Mouse (Mus musculus) cerebellum, postnatal 36 days (tissue): Measurements from ENCODE around the gene Cd27.

ENCODE experiments used
- DNase-seq, 2 experiments: peaks; one replicate each; pipeline ENCODE4 v3.0.0; 2021 to 2022; ENCODE audit warnings: mixed read lengths in 2 of 2

The Cd27 gene

DNA sequence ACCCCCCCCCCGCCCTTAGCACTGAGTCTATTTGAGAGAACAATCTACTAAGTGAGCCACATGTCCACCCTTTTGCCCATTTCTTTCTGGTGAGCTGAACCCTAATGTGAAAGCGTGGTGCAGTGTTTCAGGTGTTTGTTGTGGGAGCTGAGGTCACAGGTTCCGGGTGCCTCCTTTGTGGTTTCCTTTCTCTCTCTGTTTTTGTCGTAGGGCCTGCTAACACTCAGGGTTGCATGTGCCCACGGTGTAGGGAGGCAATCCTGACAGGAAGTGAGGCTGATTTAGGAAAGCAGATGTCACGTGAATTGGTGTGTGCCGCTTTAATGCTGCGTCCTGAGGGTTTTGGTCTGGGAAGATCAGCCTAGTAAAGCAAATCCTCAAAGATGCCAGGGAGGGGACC lies 4.8 kb upstream of the Cd27 start:
- DNase-seq = no peak

DNA sequence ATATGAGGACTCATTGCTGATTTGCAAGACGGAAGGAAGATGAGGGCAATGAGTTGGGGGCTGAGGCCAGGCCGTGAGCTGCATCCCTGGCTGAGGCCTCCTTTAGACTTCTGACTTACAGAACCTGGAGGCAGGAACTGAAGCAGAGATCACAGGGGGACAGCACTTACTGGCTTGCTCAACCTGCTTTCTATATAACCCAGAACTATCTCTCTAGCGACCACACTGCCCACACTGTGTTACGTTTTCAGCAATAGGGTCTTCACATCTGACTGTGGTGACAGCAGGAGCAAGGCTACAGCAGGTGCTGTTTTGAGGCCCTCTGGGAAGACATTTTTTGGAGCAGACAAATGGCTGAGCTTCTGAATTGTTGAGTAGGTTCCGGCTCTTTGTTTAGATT lies 3.8 kb upstream of the Cd27 start:
- DNase-seq = no peak

DNA sequence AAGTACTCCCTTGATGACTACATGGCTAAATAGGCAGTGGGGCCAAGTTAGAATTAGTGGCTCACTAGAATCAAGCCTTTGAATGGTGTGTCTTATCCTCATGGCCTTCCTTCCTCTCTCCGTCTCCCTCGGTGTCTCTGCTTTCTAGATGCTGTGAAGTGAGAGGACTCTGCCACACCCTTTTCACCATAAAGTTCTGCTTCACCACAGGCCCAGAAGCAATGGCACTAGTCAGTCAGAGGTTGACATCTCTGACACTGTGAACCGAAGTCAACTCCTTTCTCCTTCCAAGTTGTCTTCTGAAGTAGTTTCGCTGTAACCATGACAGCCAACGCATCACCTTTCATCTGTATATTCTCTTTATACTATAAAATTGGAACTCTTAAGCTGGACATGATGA lies 2.7 kb upstream of the Cd27 start:
- DNase-seq = no peak

DNA sequence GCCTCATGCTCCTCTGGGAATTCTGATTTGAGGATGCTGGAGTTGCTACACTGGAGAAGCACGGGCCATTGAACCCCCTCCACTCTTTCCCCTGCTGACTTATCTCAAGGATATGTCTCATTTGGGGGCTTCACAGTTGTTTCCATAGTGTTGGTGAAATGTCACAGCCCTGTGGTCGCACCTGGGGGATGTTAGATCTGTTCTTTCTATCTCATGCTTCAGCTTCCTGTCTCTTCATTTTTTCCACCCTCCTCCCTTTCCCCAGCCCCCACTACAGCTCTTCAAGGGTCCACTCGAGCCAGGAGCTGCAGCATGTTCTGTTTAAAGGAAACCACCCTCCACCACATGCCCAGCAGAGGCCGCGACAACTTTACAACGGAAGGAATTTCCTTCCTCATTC lies 1.6 kb upstream of the Cd27 start:
- DNase-seq = no peak

DNA sequence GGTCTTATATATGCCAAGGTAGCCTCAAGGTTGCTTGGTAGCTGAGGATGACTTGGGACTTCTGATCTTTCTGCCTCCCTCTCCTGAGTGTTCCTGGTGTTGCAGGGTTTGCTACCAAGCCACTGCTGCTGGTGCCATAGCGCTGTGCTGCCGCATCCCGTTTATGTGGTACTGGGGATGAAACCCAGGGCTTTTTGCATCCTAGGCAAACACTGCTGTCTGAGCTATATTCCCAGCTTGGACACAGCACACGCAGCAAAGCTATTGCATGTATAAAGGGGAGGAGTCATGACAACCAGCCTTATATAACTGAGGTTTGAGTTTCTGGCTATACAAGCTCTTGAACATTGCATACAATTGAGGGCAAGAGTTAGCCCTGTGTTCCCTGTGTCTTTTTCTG lies 611 bp upstream of the Cd27 start:
- no peak for DNase-seq

DNA sequence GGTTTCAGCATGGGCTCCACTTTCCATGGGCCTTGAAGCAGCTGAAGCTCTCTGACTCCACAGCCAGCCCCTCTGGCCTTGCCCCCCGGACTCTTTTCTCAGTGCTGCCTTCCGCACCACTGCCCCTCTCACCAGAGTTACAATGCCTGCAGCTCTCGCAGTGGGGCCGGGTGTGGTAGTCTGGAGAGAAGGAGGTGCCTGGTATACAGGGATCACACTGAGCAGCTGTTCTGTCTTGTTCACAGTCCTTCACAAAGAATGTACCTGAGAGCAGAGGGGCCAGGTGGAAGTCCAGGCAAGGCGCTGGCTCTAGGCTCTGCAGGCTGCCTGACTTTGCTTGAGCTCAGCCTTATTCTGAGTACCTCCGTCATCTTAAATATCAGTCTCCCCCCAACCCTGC lies 469 bp downstream of the Cd27 start:
- DNase-seq = no peak

DNA sequence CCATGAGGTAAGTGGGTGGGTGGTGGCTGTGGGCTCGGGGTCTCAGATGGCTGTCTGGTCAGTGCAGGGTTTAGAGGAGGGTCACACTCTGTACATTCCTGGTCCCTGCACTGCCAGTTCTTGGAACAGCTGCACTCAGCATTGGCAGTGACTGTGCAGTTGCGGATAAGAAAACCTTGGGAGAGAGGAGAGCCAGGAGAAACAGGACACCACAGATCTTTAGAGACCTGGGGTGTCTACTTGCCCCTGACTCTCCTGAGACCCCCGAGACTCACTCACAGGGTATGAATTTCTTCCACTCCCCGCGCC lies 2.3 kb downstream of the Cd27 start:
- DNase-seq = no peak

DNA sequence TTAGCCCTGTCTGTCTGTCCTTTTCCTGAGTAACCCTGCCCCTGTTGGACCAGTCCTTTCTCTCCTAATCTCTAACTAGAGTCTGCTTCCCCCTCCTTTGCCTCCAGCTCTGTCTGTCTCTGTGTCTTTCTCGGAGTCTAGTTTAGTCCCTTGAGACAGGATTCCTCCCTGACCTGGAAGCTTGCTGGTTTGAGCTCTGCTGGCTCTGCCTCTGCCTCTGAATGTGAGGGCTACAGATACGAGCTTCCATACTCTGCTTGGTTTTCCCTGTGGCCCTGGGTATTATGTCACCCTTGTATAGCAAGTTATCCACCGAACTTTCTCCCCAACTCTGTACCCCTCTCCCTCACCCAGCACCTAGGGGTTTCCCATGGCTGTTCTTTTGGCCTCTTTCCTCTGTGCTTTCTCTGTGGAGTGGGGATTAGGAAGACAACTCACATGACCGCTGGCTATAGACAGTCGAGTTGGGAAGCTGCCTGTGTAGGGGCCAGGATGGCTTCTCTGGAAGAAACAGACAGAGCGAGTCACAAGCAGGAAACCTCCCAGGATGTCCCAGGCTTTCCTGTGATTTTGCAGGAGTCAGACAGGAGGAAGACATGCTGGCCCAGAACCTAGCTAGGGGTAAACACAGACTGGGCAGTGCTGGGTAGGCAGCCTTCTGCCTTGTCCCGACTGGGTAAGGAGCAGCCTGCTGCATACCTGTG lies 2.8 kb downstream of the Cd27 start:
- no peak for DNase-seq

DNA sequence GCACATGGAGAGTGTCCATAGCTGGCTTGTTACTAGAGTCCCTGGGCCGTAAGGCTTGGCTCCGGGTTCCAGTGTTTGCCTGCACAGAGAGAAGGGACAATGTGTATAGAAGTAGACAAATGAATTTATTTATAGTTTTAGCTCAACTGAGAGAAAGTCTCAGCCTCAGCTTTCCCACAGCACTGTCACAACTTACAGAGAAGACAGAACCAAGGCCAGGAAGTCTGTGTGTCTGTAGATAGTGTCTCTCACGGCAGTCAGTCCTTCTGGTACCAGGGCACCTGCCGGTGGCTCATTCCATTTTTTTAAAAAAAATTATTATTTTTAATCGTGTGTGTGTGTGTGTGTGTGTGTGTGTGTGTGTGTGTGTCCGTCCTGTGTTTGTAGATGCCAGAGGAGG lies 4.3 kb downstream of the Cd27 start:
- DNase-seq = no peak

DNA sequence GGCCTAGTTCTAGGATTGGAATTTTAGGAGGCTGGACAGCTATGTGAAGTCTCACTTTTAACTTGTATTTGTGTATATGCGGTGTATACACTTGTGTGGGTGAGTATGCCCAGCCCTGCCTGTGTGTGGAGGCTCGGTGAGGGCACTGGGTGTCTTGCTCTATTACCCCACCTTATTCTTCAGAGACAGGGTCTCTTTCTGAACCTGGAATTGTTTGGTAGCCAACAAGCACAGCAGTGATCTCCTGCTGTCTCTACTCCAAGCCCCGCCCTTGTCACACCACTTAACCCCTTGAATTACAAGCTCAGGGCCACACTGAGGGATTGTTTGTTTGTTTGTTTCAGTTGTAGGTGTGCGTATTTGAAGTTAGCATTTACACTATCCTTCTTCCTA lies 4.8 kb downstream of the Cd27 start:
- DNase-seq = no peak

DNA sequence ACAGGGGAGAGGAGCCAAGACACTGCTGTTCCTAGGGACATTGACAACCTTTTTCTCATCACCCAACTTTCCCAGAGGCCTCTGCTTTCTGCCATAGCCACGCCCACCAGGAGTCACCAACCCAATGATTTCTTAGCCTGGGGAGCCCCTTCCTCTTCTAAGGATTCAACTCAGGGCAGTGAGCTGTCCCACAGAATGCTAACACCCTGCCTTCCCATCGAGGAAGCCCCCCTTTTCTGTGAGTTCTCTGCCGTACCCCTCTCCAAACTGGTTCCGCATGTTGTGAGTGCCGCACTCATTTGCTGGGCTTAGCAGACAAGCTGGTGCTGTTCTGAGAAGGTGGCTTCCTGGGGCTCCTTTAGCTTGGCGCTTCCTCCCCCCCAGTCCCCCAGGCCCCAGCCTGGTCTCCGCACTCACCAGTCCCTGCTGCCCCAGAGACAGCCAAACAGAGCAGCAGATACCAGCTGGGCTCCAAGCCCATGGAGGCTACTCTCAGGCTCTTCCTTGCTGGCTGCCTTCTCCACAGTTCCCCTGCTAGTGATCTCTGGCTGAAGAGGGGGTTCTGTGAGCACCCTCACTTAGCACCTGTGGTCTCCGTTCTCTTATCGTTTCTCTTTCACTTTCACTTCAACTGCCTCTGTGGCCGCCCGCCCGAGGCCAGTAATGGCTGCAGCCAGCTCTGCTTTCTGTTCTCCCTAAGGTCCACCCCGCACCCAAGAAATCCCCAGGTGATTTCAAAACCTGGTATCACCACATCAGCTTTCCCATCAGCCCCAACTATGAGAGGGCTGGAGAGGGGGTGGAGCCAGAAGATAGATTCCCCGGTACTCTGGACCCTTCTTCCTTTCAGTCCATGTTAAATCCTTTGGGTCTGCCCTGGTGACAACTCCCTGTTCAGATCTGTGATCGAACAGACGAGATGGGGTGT lies 5.4 kb downstream of the Cd27 start, which contains the start of gene Tapbpl:
TSS of gene Tapbpl (minus strand) at position 744 of the 928 bp plus-strand sequence.
- peak; percentile 58 to 59 for DNase-seq

DNA sequence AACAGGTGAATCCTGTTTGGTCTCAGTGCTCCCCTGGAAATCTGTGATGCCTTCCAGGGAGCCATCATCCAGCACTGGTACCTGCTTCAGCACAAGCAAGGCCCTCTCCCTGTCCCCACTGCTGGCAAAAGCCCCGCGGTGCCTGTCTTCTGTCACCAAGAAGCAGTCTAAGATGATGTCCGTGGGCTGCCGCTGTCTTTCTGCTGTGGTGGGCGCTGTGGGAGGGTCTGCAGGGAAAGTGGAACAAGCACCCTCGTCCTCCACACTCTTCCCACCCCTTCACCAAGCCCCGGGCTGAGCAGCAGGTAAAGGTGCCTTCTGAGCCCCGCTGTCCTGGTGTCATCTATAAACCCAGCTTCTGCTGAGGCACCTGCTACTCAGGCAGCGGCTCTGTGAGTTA lies 6.2 kb downstream of the Cd27 start:
- DNase-seq = no peak

DNA sequence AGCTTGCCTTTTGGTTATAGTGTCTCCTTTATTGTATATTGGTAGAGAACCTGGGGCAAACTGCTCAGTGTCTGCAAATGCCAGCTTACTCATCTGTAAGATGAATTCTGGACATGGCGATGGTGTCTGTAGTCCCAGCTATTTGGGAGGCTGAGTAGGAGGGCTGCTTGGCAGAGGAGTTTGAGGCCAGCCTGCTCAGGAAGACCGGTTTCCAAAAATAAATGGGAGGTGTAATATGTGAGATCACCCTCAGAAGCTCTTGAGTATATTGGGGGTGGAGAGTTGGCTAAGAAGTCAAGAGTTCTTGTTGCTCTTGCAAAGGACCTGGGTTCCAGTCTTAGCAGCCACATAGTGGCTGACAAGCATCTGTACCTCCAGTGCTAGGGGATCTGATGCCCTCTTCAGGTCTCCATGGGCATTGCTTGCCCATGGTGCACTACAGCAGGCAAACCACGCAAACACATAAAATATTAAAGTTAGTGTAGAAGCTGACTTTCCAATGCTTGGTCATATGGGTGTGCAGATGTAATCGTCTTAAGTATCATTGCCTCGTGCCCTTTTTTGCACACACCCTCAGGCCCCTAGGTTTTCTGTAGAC lies 11.2 kb downstream of the Cd27 start:
- no peak for DNase-seq

DNA sequence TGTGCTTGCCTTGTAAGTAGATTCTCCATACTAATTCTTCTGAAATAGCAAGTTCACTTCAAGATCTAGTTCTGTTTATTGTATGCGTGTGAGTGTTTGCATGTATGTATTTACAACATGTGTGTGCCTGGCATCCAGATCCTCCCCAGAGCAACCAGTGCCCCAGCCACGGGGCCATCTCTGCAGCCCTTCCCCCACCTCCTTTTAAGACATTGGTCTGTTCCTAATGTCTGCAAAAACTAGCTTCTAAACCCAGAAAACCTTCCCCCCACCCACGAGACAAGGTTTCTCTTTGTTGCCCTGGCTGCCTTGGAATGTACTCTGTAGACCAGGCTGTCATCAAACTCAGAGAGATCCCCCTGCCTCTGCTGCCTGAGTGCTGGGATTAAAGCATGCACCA lies 14.2 kb downstream of the Cd27 start:
- no peak for DNase-seq

DNA sequence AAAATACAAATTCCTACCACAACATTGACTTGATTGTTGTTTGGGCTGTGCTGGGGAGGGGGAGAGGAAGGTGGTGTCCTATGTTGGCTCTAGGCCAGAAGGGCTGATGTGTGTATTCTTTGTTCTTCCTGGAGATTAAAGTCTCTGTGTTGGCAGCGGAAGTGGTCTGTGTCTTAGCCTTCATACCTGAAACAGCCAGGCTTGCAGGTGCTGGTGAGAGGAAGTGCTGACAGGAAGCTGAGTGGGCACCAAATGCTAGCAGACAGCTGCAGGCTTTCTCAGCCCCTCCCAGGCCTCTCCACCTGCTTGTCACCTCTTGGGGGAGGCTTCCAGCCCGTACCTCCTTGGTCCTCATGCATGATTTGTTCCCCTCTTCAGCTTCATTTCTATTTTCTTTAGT lies 14.7 kb downstream of the Cd27 start:
- DNase-seq = no peak

DNA sequence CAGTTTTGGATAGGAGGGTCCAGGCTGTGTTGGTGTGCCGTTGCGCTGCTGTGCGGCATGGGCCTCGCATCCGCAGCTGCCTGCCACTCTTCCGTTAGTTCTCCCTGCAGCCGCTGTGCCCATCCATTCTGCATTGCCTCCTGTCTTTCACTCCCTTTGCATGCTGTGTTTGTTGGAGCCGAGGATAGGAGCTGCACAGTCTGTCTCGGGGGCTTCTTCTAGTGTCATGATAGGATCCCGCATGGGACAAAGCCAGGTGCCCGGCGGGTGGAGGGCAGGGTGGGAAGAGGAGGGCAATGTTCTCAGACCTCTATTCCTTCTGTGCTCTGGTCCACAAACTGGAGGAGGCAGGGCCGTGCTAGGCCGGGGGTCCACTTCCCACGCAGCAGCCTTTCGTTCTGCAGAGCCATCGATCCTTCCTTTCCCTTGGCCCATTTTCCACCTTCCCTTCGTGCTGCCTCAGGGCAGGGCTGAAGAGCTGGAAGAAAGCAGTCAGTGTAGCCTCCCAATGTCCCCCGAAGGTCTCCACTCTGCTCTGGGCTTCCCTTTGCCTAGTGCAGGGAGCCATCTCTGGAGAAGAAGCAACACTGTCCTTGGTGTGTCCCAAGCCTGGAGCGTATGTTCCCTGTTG lies 15.6 kb downstream of the Cd27 start:
- no peak for DNase-seq

DNA sequence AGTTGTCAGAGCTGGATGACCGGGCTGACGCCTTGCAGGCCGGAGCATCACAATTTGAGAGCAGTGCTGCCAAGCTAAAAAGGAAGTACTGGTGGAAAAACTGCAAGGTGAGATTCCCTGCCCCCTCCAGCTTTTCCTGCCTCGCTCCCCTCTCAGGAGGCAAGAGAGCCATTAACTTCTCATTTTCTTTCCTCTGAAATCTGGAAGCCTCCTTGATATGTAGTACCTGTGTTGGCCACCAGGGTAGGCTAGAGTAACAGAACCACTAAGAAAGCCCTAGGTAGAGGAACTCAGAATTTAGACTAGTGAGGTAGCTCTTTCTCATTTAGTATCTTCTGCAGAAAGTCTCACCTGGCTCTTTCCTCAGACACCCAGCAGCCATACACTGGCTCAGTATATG lies 17.8 kb downstream of the Cd27 start:
- DNase-seq = peak; percentile 50 to 74

DNA sequence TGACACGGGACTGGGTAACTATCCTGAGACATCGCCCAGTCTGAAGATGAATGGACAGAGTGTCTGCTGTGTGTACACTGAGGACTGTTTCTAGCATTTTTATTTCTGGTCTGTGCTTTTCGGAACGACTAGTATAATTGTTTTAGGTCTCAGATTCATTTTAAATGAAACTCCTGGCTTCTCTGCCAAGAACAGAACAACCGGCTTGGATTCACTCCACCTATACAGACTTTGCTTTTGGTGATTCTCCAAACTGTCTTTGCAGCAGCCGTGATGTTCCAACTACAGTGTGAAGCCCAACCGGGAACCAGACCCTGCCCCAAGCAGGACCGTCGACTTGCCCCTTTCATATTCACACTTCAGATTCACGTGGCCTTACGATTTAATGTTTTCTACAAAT lies 18.9 kb downstream of the Cd27 start:
- peak in 1 of 2 experiments; percentile 16 for DNase-seq

DNA sequence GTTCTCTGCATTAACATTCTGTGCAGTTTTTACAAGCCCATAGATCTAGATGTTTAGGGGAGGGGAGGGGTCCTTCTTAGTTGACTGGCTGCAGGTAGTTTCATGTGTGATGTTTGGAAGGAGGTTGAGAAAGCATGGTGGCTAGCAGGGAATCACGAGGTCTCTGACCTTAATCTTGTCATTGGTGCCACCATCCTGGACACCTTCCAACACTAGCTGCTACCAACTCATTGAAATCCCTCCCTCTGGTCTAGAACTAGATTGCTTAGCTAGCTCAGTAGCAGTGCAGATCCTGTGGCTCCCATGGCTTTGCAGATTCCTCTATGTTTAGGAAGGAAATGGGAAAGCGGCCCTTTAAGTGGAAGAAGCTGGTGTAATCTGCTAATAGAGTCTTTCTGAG lies 19.9 kb downstream of the Cd27 start:
- DNase-seq = peak; percentile 24 to 32

DNA sequence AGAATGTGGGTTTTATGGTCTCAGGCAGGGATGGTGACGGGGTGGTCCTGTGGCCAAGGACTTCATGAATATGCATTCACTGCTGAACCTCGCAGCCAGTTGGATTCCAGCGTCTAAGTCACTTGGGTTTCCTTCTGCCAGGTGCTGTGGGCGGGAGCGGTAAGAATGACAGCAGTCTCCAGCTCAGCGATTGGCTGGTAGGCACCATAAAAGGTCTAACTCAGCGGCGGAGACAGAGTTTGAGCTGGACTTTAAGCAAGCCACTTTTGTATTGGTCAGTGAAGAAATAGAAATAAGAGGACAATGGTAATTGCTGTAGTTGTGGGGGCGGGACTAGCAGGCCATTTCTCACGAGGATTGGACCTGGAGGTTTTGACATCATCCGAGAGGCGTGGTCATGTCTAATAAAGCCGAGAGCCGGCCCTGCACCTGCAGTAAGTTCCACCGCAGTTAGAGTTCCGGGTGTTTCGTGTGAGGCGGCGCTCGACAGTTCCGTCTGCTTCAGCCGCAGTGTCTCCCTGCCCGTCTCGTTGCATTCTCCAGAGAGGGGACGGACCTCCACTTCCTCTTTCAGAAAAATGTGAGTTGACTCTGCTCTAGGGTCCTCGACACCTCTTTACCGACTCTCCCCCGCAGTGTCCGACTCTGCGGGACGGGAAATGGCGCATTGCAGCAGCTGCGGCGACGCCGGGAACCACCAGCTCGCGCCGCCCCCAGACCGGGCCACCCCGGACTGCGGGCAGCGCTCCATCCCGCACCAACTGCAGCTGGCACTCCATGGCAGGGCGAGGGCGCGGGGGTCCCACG lies 21.5 kb downstream of the Cd27 start, which contains the start of gene Vamp1:
TSS of gene Vamp1 (plus strand) at position 404 of the 807 bp plus-strand sequence.
- DNase-seq = peak; percentile 94 to 98

DNA sequence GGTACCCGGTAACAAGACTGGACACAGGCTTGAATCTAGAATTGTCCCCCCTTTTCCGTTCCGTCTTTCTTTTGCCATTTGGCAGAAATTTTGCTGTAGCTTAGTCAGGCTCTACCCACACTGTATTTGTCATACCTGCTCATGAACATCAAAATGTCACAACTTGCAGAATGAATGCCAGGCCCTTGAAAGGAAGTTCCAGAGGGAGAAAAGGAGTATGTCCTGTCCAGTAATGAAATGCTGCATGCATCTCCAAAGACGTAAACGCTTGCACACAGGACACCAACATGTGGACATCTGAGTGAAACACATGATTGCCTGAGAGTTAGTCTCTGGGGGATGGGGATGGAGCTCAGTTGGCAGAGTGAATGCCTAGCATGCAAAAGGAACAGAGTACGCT lies 23.1 kb downstream of the Cd27 start:
- no peak for DNase-seq

DNA sequence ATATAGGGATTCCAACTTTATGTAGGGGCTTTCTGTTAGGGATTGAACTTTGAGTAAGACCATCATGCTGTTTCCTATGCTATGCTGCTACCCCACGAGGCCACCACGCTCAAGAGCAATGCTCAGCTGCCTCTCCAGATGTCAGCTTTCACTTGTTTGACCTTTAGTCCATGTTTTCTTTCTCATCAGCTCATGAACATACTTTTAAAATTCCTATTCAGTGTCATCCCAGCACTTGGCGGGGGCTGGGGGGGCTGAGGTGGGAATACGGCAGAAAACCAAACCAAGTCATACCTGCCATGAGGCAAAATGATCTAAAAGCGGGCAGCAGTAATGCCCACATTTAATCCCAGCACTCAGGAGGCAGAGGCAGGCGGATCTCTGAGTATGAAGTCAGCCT lies 23.7 kb downstream of the Cd27 start:
- DNase-seq = no peak

DNA sequence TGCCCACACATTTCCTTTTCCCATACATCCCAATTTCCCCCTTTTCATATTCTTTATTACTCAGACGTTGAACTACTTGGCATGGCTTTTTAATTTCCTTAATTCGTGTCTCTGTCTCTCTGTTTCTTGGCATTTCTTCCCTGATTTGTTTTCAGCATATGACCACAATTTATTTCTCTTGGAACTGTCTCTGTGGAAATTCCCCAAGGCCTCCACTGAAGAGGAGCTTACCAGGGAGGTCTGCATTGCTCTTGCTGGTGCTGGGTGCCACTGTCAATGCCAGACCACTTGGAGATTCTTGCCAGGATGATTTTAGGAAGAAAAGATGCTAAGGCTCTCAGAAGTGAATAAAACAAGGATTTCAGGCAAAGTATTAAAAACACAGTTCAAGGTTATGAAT lies 24.2 kb downstream of the Cd27 start:
- DNase-seq = no peak
